Mouse (Mus musculus): Measurements from ENCODE around the gene Nrm. TPM values are rescaled to one million over a fixed set of nuclear protein-coding genes. Genes with fewer than 3 reads are reported as not detected.
A peak's percentile ranks its signal among the peaks of the same experiment; 100 is the strongest.

Nrm gene
- total RNA-seq, 1 experiment from 2014 or later: 45.6 TPM

GRCm38 (mm10) chr17:35864832-35865353 is 3.8 kb downstream of the Nrm start:
- ATAC-seq (ENCODE audit: extremely low read depth, insufficient number of reproducible peaks, low FRiP score, poor library complexity, severe bottlenecking): no peak

GRCm38 (mm10) chr17:35865481-35866280 is 4.6 kb downstream of the Nrm start, which contains the start of gene Ppp1r18:
Ppp1r18 (plus strand) TSS chr17:35865593.
- ATAC-seq (ENCODE audit: extremely low read depth, insufficient number of reproducible peaks, low FRiP score, poor library complexity, severe bottlenecking): 0 out of 2 replicates have a peak, but pooled peaks have one; percentile 13

DNA sequence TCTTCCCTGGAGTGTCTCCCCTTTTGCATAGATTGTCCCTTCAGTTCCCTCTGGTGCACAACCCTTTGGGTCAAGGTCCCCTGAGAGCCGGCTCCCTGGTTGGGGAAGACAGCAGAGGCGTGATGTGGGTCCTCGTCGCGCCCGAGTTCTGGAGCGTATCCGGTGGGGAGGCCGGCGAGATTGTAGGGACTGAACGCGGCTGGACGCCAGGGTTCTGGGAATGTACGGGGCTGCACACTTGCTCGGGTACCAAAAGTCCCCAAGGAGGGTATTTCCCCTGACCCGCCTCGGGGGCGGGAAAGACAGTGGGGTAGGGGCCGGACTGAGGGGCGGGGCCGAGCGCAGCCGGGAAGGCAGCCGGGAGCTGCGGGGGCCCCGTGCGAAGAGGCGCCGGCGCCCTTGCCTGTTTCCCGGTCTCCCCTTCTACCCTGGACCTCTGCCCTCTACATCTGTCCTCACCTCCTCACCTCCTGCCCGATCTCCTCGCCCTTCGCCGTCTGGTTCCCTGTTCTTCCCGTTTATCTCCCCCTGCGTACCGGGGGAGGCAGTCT is 5.2 kb downstream of the Nrm start:
- no peak for ATAC-seq (ENCODE audit: extremely low read depth, insufficient number of reproducible peaks, low FRiP score, poor library complexity, severe bottlenecking)

DNA sequence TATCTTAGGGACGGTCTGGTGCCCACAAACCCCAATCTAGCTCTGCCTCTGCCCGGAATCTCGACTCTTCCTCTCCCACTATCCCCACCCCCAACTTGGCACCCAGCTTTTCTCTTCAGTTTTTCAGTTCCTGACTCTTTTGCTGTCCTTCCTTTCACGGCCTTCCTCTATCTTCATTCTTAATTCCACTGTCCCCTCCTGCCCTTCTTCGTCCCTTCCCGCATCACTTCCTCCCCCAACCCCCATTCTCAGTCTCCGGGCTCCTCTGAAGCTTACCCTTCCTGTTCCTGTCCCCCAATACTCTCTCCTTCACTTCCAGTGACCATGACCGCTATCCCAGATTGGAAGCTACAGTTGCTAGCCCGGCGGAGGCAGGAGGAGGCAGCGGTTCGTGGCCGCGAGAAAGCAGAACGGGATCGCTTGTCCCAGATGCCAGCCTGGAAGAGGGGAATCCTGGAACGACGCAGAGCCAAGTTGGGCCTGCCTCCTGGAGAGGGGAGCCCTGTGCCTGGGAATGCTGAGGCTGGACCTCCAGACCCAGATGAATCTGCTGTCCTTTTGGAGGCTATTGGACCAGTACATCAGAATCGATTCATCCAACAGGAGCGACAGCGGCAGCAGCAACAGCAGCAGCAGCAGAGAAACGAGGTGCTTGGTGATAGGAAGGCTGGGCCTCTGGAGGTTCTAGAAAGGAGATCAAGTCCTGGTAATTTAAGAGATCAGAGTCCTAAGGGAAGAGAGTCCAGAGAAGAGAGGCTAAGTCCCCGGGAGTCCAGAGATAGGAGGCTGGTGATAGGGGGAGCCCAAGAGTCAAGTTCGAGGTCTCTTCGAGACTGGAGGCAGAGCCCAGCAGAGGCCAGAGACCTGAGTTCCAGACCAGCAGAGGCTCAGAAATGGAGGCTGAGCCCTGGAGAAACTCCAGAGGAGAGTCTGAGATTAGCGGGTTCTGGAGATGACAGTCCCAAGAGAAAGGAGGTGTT is 6.1 kb downstream of the Nrm start:
- 0 out of 2 replicates have a peak, but pooled peaks have one; percentile 24 for ATAC-seq (ENCODE audit: extremely low read depth, insufficient number of reproducible peaks, low FRiP score, poor library complexity, severe bottlenecking)

DNA sequence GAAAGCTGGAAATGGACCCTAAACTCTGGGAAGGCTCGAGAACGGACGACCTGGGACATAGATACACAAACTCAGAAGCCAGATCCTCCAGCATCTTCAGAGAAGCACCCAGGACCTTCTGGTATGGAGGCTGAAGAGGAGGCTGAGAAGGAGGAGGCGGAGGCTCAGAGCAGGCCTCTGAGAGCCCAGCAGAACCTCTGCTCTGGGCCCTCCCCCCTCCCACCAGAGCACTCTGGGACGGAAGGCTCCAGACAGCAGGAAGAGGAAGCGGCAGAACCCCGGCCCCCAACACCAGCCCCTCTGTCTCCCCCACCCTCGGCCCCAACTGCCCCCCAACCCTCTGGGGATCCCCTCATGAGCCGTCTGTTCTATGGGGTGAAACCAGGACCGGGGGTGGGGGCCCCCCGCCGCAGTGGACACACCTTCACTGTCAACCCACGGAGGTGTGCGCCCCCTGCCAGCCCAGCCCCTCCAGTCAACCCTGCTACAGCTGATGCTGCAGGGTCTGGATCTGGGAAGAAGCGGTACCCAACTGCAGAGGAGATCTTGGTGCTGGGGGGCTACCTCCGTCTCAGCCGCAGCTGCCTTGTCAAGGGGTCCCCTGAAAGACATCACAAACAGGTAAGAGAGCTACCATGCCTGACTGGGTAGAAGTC is 7.2 kb downstream of the Nrm start:
- ATAC-seq (ENCODE audit: extremely low read depth, insufficient number of reproducible peaks, low FRiP score, poor library complexity, severe bottlenecking): peak; percentile 25; the same call in 1 of the 2 replicates

DNA sequence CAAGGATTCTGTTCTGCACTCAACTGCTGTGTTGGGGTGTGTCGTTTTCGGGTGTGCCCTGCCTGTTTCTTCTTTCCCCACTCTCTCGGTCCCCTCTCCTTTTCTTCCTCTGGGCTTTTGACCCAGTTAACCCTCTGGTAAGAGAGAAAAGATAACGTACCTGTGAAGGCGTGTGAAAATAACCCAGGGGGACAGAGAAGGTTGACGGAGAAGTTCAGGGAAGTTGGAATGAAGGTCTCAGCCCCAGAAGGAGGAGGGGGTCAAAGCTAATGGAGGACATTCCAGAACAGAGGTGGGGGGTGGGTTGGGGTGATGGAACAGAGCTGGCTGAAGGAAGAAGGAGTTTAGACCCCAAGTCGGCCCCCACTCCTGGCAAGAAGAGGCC is 7.8 kb downstream of the Nrm start:
- no peak for ATAC-seq (ENCODE audit: extremely low read depth, insufficient number of reproducible peaks, low FRiP score, poor library complexity, severe bottlenecking)

DNA sequence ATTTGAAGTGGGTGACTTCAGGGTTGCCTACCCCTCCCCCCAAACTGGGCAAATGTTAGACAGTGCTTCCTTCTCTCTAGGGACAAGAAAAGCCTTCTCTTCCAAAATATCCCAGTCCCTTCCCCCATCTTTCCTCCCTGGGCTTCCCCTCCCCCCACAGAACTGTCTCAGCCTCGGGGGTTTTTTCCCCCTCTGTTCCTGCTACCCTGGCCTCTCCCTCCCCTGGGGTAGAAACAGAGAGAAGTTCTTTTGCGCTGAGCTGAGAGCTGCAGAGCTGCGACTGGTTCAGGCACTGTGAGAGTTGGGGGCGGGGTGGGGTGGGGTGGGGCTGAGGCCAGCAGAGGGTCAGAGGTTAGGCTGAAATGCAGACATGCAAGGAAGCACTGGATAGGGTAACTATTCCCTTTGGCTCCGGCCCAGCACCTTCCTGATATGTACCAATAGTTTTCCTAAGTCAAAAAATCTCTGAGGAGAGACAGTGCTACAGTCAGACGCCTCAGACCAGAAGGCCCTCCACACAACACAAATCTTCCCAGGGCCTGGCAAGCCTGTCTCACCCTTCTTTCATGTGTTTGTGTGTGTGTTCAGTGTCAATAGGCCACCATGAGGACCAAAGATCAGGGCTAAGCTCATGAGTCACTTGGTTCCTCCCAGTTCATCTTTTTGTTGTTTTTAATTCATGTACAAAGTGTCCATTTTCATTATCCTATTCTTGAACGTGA is 8.4 kb downstream of the Nrm start:
- no peak for ATAC-seq (ENCODE audit: extremely low read depth, insufficient number of reproducible peaks, low FRiP score, poor library complexity, severe bottlenecking)

GRCm38 (mm10) chr17:35870151-35870883 is 9.2 kb downstream of the Nrm start:
- ATAC-seq (ENCODE audit: extremely low read depth, insufficient number of reproducible peaks, low FRiP score, poor library complexity, severe bottlenecking): peak; percentile 42

DNA sequence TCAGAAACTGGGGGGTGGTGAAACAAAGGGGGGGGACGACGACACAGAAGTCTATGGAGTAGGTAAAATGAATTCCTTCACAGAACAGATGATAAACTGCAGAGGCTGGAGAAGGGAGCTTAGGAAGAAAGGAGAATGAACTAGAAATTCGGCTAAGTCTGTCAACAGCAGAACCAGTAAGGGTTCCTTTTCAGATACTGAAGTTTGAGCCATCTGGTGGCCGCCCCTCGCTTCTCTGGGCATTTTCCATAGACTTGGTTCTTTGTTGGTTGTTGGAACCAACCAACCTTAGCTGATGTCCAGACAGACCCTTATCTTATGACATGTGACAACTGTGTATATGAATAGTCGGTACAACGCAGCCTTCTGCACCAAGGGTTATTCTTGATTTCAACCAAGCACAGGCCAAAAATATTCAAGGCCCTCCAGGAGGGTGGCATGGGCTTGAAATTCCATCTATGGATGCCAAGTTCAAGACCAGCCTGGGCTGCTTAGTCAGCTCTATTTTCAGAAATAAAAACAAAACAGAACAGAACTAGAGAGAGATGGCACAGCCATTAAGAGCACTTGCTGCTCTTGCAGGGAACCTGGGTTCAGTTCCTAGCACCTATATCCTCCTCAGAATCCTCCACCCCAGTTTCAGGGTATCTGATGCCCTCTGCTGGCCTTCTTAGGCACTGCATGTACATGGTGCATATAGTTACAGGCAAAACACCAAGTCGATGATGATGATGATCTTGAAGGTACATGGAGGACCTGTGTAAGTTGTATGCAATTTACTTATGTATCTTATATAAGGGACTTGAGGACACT is 10.0 kb downstream of the Nrm start:
- ATAC-seq (ENCODE audit: extremely low read depth, insufficient number of reproducible peaks, low FRiP score, poor library complexity, severe bottlenecking): no peak

GRCm38 (mm10) chr17:35873774-35874519 is 12.8 kb downstream of the Nrm start:
- ATAC-seq (ENCODE audit: extremely low read depth, insufficient number of reproducible peaks, low FRiP score, poor library complexity, severe bottlenecking): peak; percentile 46

DNA sequence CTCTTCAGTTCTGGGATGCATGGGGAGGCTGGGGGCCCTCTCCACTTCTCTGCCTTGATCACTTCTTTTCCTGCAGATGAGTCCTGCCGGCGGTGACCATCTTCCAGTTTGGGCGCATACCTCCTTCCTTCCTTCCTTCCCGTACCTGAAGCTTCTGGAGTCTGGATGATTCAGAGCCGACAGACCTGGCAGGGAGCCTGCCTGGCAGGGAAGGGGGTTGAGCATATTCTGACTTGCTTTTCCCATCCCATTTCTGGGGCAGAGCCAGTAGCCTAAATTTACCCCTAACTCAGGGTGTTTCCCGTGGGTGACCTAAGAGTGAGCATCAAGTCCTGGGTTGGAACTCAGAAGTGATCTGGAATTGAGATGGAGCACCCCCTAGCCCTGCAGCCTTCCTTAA is 13.6 kb downstream of the Nrm start:
- no peak for ATAC-seq (ENCODE audit: extremely low read depth, insufficient number of reproducible peaks, low FRiP score, poor library complexity, severe bottlenecking)

DNA sequence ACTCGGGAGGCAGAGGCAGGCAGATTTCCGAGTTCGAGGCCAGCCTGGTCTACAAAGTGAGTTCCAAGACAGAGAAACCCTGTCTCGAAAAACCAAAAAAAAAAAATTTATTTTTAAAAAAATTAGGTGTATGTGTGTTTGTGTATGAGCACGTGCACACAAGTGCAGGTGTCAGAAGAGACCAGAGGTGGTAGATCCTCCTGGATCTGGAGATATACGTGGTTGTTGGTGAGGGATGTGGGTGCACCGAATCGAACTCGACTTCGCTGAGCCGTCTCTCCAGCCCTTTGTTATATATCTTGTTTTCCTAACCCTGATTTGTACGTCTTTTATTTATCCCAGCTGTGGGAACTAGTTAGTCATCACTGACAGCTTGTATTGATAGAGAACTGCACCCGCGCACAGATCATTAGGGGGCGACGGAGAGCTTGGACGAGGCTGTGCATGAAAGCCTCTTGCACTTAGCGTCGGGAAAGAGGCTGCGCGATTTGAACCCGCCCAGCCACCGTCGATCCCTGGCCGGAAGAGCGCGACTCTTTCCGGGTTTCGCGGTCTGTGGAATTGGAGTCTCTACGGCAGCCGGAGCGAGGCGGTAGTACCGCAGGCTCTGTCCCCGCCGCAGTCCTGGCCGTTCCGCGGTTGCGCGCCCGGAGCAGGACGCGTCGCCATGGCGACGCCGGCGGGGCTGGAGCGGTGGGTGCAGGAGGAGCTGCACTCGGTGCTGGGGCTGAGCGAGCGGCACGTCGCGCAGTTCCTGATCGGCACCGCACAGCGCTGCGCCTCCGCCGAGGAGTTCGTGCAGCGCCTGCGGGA is 18.3 kb downstream of the Nrm start, which contains the start of gene Dhx16:
Gene Dhx16 (plus strand): TSS at position 575 of the 813 bp plus-strand sequence.
- peak; percentile 92 for ATAC-seq (ENCODE audit: extremely low read depth, insufficient number of reproducible peaks, low FRiP score, poor library complexity, severe bottlenecking)

- ATAC-seq (ENCODE audit: extremely low read depth, insufficient number of reproducible peaks, low FRiP score, poor library complexity, severe bottlenecking): no peak
Measured at GRCm38 (mm10) chr17:35882924-35883323, 21.8 kb downstream of the Nrm start.

DNA sequence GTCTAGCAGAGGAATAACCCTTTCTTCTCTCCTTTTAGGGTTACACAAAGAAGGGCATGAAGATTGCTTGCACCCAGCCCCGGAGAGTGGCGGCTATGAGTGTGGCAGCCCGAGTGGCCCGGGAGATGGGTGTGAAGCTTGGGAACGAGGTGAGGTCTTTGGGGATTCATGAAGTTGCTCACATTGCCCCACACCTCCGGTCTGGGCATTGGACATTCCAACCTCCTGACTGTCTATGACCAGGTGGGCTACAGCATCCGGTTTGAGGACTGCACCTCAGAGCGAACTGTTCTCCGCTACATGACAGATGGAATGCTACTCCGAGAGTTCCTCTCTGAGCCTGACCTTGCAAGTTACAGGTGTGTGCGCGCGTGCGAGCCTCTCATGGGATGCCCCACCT is 22.7 kb downstream of the Nrm start:
- no peak for ATAC-seq (ENCODE audit: extremely low read depth, insufficient number of reproducible peaks, low FRiP score, poor library complexity, severe bottlenecking)

DNA sequence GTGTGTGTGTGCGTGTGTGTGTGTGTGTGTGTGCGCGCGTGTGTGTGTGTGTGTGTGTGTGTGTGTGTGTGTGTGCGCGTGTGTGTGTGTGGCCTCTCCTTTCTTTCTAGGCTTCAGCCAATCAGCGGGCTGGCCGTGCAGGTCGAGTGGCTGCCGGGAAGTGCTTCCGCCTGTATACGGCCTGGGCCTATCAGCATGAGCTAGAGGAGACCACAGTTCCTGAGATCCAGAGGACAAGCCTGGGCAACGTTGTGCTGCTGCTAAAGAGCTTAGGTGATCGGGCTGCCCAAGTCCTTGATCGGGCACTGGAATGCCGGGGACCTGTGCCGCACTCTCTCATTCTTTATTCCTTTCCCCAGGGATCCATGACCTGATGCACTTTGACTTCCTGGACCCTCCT is 26.6 kb downstream of the Nrm start:
- no peak for ATAC-seq (ENCODE audit: extremely low read depth, insufficient number of reproducible peaks, low FRiP score, poor library complexity, severe bottlenecking)
